Mouse (Mus musculus): ENCODE results near the gene Kdm2b.

GRCm38 (mm10) chr5:122926341-122926740 is 63.3 kb downstream of the Kdm2b start:
- TF ChIP-seq FLI1 (IDR thresholded peaks at IDR 0.05; ENCODE audit: low read length) (no peak), GATA1 (IDR thresholded peaks at IDR 0.05; ENCODE audit: borderline replicate concordance, low read length) (no peak)

Data from megakaryocyte, embryonic 14.5 days (primary cell).